Mouse (Mus musculus) B cell, adult 2 months (primary cell): Measurements from ENCODE around the gene Zfp712.

ENCODE experiments used
- DNase-seq, 2 experiments: peaks; one replicate each; pipeline ENCODE4 v3.0.0; 2022

Zfp712 gene

GRCm38 (mm10) chr13:67060786-67061358 is at the start of gene Zfp712:
Gene Zfp712, minus strand, starts transcription at chr13:67061170.
- peak; percentile 84 to 86 for DNase-seq

- no peak for DNase-seq
Observed at GRCm38 (mm10) chr13:67108821-67109206, 47.8 kb upstream of the Zfp712 start.

- peak; percentile 86 to 90 for DNase-seq
Observed at GRCm38 (mm10) chr13:67108194-67108820, 47.3 kb upstream of the Zfp712 start, which contains the start of gene Gm28557. Gene Gm28557, minus strand, starts transcription at chr13:67108604.

- no peak for DNase-seq
Observed at GRCm38 (mm10) chr13:67107681-67108080, 46.7 kb upstream of the Zfp712 start.

- DNase-seq = no peak
Observed at GRCm38 (mm10) chr13:67097876-67098275, 36.9 kb upstream of the Zfp712 start, which contains the start of gene Zfp708. Gene Zfp708, minus strand, starts transcription at chr13:67097976.

- DNase-seq = no peak
Observed at GRCm38 (mm10) chr13:67090154-67090553, 29.2 kb upstream of the Zfp712 start.

GRCm38 (mm10) chr13:67081946-67082345 is 21.0 kb upstream of the Zfp712 start:
- peak; percentile 16 to 19 for DNase-seq

GRCm38 (mm10) chr13:67081142-67081713 is 20.3 kb upstream of the Zfp712 start:
- DNase-seq = peak; percentile 61 to 63

- no peak for DNase-seq
Observed at GRCm38 (mm10) chr13:67077244-67077643, 16.3 kb upstream of the Zfp712 start.

- DNase-seq = no peak
Observed at GRCm38 (mm10) chr13:67072786-67073185, 11.8 kb upstream of the Zfp712 start.

GRCm38 (mm10) chr13:67065386-67065785 is 4.4 kb upstream of the Zfp712 start:
- DNase-seq = no peak

- no peak for DNase-seq
Observed at GRCm38 (mm10) chr13:67062427-67062826, 1.5 kb upstream of the Zfp712 start.

GRCm38 (mm10) chr13:67060161-67060785 is 697 bp downstream of the Zfp712 start:
- DNase-seq = peak in 1 of 2 experiments; percentile 4
